Mouse (Mus musculus): ENCODE measurements around the gene Ppp2r5c.

DNA sequence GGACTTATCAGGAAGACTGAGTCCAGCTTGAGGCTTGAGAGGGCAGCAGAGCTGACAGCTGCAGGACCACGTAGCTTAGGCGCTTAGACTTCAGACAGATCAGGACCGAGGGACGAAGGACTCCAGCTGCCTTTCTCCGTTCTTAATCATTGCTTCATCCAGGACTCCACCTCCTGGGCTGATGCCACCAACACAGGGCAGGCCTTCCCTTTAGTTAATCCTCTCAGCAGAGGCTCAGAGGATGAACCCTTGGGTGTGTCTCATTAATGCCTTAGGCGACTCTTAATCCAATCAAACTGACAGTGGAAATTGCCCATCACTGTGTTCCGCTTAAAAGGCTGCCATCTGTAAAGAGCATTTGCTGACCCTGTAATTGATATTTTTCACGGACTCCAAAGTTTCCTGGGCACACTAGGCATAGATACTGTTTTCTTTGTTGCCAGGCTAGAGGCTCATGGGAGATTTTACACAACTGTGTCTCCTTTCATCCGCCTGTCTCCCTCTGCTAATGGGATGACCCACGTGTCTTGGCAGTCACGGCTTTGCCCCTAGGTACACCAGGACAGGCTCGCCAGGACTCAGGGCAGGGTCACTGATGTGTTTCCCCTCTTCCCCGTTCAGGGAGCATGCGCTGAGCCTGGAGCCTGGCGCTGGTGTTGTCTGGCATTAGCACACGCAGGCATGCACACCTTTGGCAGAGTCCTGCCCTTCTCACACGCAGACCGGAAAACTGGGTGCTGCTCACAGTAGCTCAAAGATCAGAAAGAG is 110.1 kb downstream of the Ppp2r5c start:
- TF ChIP-seq POLR2A (IDR thresholded peaks at IDR 0.05; ENCODE audit: borderline replicate concordance, insufficient read depth, low read length) (no peak), CTCF (IDR thresholded peaks at IDR 0.05; ENCODE audit: borderline replicate concordance, insufficient read depth, low read depth, low read length) (no peak)
